ENCODE assay signal across 8 mouse cellular contexts in genomic region chr12:110695676-110696171, GRCm38 (mm10). TPM values are rescaled to one million over a fixed set of nuclear protein-coding genes. Genes with fewer than 3 reads are reported as not detected.
DNase-seq lines count a peak whose midpoint lies in the region; ATAC-seq lines count a peak whose summit lies in the region.

No protein-coding gene starts in this region.

- WGBS in embryonic facial prominence, embryonic 10.5 days: under 1% methylated on average over 55 of the region's 55 CpGs
- WGBS in kidney, embryonic 16.5 days: 0% methylated on average over 48 of the region's 55 CpGs
- WGBS in midbrain, embryonic 15.5 days: under 1% methylated on average over 55 of the region's 55 CpGs

- ATAC-seq in CD4-positive, CD25-positive, alpha-beta regulatory T cell, adult 4 months: peak; percentile 34
- ATAC-seq in kidney, embryonic 16.5 days (ENCODE audit: low FRiP score, low TSS enrichment): peak; percentile 69
- ATAC-seq in midbrain, embryonic 15.5 days (replicated peaks): peak; percentile 72

- DNase-seq in adrenal gland, adult 8-10 months: peak; percentile 49
- peak; percentile 72 for DNase-seq in embryonic facial prominence, embryonic 10.5 days (ENCODE audit: low spot score)
- peak; percentile 38 to 49 for DNase-seq in heart, adult 9 months (ENCODE audit: low spot score in 2 of 2)
- DNase-seq in liver: peak; percentile 67
- DNase-seq in testis, postnatal 14 days (ENCODE audit: low spot score): peak; percentile 72

- peak overlapping the region; percentile 92 for H3K4me3 ChIP-seq in embryonic facial prominence, embryonic 10.5 days
- peak overlapping the region; percentile 100 for H3K4me3 ChIP-seq in kidney, embryonic 16.5 days (ENCODE audit: low read length)
- peak overlapping the region; percentile 58 for H3K4me3 ChIP-seq in midbrain, embryonic 15.5 days

- peak overlapping the region; percentile 99 for H3K9ac ChIP-seq in kidney, embryonic 16.5 days (replicated peaks; ENCODE audit: low read length)
- peak overlapping the region; percentile 76 for H3K9ac ChIP-seq in midbrain, embryonic 15.5 days

- H3K9me3 ChIP-seq in embryonic facial prominence, embryonic 10.5 days: no peaks in the 10 kb centered on the region
- H3K9me3 ChIP-seq in kidney, embryonic 16.5 days (ENCODE audit: low read length): no peaks in the 10 kb centered on the region
- H3K9me3 ChIP-seq in midbrain, embryonic 15.5 days: no peaks in the 10 kb centered on the region

- H3K4me2 ChIP-seq in kidney, embryonic 16.5 days (replicated peaks; ENCODE audit: low read depth, low read length): peak overlapping the region; percentile 84
- peak overlapping the region; percentile 86 for H3K4me2 ChIP-seq in midbrain, embryonic 15.5 days

- peak overlapping the region; percentile 99 for H3K27ac ChIP-seq in embryonic facial prominence, embryonic 10.5 days (replicated peaks)
- peak overlapping the region; percentile 92 for H3K27ac ChIP-seq in kidney, embryonic 16.5 days (ENCODE audit: low read length)
- peak overlapping the region; percentile 93 for H3K27ac ChIP-seq in midbrain, embryonic 15.5 days

- H3K36me3 ChIP-seq in embryonic facial prominence, embryonic 10.5 days (replicated peaks): peaks cover 39% of the 10 kb centered on the region
- peaks cover 24% of the 10 kb centered on the region for H3K36me3 ChIP-seq in kidney, embryonic 16.5 days (ENCODE audit: insufficient read depth, low read length)
- H3K36me3 ChIP-seq in midbrain, embryonic 15.5 days (replicated peaks): peaks cover 12% of the 10 kb centered on the region; the same call in 1 of the 2 replicates

- H3K27me3 ChIP-seq in embryonic facial prominence, embryonic 10.5 days (replicated peaks; ENCODE audit: low read depth, poor library complexity, severe bottlenecking): no peaks in the 10 kb centered on the region
- no peaks in the 10 kb centered on the region for H3K27me3 ChIP-seq in kidney, embryonic 16.5 days (ENCODE audit: insufficient read depth, low read length)
- no peaks in the 10 kb centered on the region for H3K27me3 ChIP-seq in midbrain, embryonic 15.5 days (replicated peaks)

- H3K4me1 ChIP-seq in embryonic facial prominence, embryonic 10.5 days: peaks cover 35% of the 10 kb centered on the region
- peaks cover 16% of the 10 kb centered on the region for H3K4me1 ChIP-seq in kidney, embryonic 16.5 days (ENCODE audit: insufficient read depth, low read length)
- peaks cover 18% of the 10 kb centered on the region for H3K4me1 ChIP-seq in midbrain, embryonic 15.5 days

RNA-seq across cellular contexts. Expression of gene Hsp90aa1, which starts 6.8 kb away (rescaled TPM):
- 100 to 1,000 TPM; 140 to 181 TPM for polyA plus RNA-seq in CD4-positive, CD25-positive, alpha-beta regulatory T cell, adult 4 months (2017; shearing (Covaris generic))
- total RNA-seq in adrenal gland, adult 8-10 months (2022): 100 to 1,000 TPM; 272 to 830 (median 476) TPM
- polyA plus RNA-seq in embryonic facial prominence, embryonic 10.5 days (2016; fragmentation: Nextera tagmentation; extraction: Ambion mirVana): 1,072 and 1,177 TPM in 2 replicates
- 843 and 919 TPM in 2 replicates for polyA plus RNA-seq in kidney, embryonic 16.5 days (2015; fragmentation: Nextera tagmentation; extraction: Ambion mirVana)
- 1,449 and 1,477 TPM in 2 replicates for polyA plus RNA-seq in midbrain, embryonic 15.5 days (2015; fragmentation: Nextera tagmentation; extraction: Ambion mirVana)

RNA-seq across cellular contexts. Expression of gene 1700001K19Rik, which starts 13.3 kb away (rescaled TPM):
- polyA plus RNA-seq in CD4-positive, CD25-positive, alpha-beta regulatory T cell, adult 4 months (2017; shearing (Covaris generic)): under 1 TPM in 1 of 2 experiments, not detected in 1; 0.70 TPM
- not detected for total RNA-seq in adrenal gland, adult 8-10 months (2022)
- polyA plus RNA-seq in embryonic facial prominence, embryonic 10.5 days (2016; fragmentation: Nextera tagmentation; extraction: Ambion mirVana): 0.16 TPM in 1 of 2 replicates, not detected in the other
- polyA plus RNA-seq in kidney, embryonic 16.5 days (2015; fragmentation: Nextera tagmentation; extraction: Ambion mirVana): not detected in 2 replicates
- polyA plus RNA-seq in midbrain, embryonic 15.5 days (2015; fragmentation: Nextera tagmentation; extraction: Ambion mirVana): 0.31 TPM in 1 of 2 replicates, not detected in the other

RNA-seq across cellular contexts. Expression of gene Wdr20, which starts 42.0 kb away (rescaled TPM):
- 10 to 100 TPM; 30.2 to 34.0 TPM for polyA plus RNA-seq in CD4-positive, CD25-positive, alpha-beta regulatory T cell, adult 4 months (2017; shearing (Covaris generic))
- 10 to 100 TPM; 50.6 to 70.4 (median 56.8) TPM for total RNA-seq in adrenal gland, adult 8-10 months (2022)
- polyA plus RNA-seq in embryonic facial prominence, embryonic 10.5 days (2016; fragmentation: Nextera tagmentation; extraction: Ambion mirVana): 22.4 and 24.1 TPM in 2 replicates
- 24.8 and 26.5 TPM in 2 replicates for polyA plus RNA-seq in kidney, embryonic 16.5 days (2015; fragmentation: Nextera tagmentation; extraction: Ambion mirVana)
- 25.5 and 26.8 TPM in 2 replicates for polyA plus RNA-seq in midbrain, embryonic 15.5 days (2015; fragmentation: Nextera tagmentation; extraction: Ambion mirVana)

Comparison
In these comparisons a context has a peak if more than half of its experiments do, and no peak if none do; other contexts are left out.
1. Peak in every context shown above with its lines: DNase-seq, ATAC-seq, H3K4me3 ChIP-seq and H3K27ac ChIP-seq.